Mouse (Mus musculus): ENCODE measurements at regions not wholly inside any gene's neighbourhood (a gene's known extent, or its start where the extent isn't known, plus 50 kb on each side); places are given as distances from the start of the nearest gene placed in this dataset.

GRCm38 (mm10) chr12:14088960-14089359, 62.9 kb downstream of the Fam84a start:
- TF ChIP-seq POLR2A (IDR thresholded peaks at IDR 0.05; ENCODE audit: control insufficient read depth, low read depth, low read length) (no peak), CTCF (IDR thresholded peaks at IDR 0.05; ENCODE audit: control insufficient read depth, insufficient read depth, insufficient replicate concordance, low read depth, low read length) (no peak)

All from testis, adult 2 months (tissue).